Mouse (Mus musculus) gastrocnemius, postnatal 10 days (tissue): ENCODE data around the gene Hdac4. TPM values are rescaled to one million over a fixed set of nuclear protein-coding genes. Genes with fewer than 3 reads are reported as not detected.
A peak's percentile ranks its signal among the peaks of the same experiment; 100 is the strongest.

Source experiments
- DNase-seq: peaks from one replicate; pipeline ENCODE4 v3.0.0; 2021; ENCODE audit warnings: mixed read lengths
- total RNA-seq, 2 experiments: library from RNA; stranded (reverse); gene quantifications; 2 replicates each; pipeline ENCODE4 v1.2.3; 2021

Hdac4 gene
- total RNA-seq, 2 experiments from 2014 or later: 54.9 to 60.0 TPM

DNA sequence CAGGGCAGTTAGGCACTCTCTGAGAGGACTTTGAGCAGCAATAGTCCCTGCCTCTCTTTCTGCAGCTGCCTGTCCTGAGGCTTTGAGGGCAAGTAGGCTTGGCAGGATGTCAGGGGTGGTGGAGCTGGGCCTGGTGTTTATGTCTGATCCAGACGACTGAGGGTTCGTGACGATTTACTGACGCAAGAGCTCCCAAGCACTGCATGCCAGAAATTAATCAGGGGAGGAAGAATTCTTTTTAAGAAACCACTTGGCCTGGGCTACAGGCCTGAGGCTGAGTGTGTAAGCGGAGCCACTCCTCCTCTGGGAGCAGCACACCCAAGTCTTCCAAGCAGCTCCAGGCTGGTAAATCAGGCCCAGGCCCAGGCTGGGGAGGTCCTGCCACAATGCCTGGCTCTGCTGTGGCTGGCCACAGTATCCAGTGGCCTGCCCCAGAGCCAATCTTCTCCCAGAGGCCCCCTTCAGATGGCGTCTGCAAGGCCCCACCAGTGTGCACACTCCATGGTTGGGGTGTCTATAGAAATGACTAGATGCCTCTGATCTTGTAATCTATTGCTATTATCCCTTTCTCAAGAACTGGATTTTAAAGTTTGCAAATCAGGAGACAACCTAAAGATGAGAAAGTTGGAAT, 64.9 kb downstream of the Hdac4 start:
- DNase-seq: peak; percentile 70

DNA sequence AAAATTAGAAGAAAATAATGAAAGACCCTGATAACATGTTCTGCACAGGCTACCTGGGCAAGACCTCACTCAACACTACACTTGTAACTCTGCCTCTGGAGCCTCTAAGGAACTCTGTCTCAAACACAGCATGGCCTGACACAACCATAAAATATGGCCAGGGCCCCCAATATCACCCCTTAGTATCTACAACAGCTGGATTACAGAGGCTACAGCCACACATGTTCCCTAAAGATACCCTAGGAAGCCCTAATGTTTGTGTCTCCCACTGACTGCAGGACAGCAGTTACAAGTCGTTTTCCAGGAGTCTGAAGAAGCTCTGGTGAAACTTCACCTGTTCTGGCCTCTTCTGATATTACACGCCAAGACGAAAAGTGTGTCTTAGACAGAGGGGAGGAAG, 65.7 kb downstream of the Hdac4 start:
- DNase-seq: no peak

DNA sequence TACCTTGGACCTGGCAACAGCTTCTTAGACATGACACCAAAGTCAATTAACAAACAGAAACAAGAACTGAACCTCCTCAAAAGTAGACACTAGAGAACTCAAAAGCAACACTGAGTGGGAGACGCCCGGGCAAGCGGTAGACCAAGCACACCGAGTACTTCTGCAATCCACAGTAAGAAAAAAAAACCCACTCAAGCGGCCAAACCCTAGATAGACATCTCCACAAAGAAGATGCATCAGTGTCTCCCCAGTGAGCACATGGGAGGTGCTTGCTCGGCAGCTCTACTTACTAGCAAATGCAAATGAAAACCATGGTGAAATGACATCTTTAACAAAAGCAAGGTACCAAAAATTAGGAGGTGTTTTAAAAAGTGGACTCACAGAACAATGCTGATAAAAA, 67.7 kb downstream of the Hdac4 start:
- DNase-seq: no peak

DNA sequence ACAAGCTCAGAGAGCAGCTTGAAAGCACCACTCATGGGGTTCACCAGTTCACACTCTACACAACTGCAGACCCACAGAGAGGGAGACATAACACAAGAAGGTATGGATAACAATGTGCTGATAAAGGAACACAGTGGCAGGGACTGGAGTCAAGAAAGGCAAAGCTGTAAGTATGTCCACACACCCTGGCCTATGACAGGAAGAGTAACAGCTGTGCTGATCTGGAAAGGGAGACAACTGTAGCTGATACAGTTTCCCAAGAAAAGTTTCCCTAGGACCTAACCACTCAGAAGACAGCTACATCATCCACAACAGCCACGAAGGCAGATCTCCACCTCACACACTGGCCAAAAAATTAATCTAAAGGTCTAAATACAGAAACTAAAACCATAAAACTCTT, 68.1 kb downstream of the Hdac4 start:
- no peak for DNase-seq

DNA sequence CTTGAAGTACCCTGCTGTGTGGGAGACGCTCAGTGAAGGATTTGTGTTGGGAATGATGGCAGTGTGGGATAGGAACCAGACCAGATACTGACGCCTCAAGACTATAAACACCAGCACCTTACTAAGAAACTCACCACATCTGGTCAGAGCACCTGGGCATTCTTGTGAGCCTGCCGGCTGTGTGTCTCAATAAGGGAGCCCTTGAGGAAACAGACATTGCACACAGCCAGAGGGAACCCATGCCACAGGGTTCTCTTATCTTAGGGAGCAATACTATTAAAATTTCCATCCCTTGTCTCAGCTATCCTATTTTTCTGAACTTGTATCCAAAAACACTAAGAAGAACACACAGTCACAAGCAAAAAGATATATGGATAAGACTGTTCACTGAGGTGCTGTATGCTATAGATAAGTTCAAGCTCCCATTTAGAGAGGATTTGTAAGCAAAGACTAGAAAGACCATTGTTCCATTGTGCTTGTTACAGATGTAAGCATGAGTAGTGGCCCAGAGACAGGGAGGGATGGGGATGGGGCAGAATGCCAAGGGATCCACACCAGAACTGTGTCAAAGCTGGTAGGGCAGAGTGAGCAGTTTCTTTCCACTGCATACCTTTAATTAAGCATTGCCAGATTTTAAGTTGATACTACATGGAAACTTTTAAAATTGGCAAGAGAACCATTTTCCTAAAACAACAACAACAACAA, 70.8 kb downstream of the Hdac4 start:
- DNase-seq: no peak

DNA sequence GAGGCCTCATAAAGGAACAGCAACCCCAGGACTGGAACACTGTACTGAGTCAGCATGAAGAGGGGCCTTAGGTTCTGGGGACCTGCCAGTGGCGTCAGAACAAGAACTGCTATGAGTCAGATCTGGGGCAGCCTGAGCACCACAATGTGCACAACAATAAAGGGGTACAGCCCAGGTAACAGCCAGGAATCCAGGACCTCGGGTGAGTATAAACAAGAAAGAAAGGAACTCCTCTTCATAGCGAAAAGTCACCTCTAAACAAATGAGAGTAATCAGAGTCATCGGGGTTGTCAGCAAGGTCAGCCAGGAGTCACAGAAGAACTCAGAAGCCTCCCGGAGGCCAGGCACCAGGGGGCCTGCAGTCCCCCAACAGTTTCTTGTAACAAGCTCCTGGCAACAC, 76.2 kb downstream of the Hdac4 start:
- no peak for DNase-seq

DNA sequence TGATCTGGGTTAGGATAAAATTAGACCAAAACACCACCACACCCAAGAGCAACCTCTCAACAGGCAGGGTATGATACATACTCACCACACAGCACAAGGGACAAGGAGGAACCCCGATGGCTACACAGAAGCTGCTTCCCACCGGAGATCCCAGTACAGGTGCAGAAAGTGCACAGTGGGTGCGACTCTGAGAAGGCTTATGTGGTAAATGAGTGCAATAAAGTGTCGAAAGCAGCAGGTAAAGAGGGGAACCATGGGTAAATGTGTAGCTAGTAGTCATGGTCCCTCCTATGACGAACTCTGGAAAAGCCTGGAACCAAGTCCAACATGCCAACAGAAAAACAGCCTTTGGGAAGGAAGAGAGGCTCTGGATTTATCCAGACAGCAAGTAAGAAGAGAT, 77.9 kb downstream of the Hdac4 start:
- no peak for DNase-seq

DNA sequence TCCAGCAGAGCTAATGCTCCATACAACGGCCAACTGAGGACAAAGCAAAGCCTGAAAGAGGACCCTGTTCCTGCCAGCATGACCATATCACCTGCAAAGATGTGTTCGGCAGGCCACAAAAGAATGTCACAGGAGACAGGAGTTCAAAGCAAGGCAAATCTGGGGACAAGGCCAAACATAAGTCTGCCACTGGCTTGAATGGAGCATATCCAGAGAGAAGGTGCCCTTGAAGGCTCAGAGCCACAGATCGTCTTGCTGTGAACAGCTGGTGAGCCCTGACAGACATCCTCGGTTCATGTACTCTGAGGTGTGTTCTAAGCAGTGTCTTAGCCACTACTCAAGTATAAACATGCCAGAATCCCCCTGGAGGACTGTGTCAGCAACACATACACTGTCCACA, 79.3 kb downstream of the Hdac4 start:
- no peak for DNase-seq

DNA sequence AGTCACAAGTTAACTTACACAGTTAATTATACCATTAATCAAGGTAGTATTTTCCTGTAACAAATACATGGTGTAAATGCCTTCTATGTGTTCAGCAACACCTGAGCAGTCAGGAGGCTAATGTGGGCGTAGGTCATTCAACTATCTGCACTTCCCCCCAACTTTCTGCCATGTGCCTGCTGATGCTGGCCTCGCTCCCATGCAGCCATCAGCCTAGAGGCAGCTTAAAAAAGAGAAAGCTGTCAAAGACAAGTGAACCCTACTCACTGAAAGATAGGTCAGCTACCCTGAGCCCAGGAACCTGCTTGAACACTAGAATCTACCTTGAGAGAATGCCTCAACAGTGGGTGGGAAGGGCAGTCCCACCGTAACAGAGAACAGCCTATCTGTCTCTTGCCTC, 81.4 kb downstream of the Hdac4 start:
- DNase-seq: no peak

DNA sequence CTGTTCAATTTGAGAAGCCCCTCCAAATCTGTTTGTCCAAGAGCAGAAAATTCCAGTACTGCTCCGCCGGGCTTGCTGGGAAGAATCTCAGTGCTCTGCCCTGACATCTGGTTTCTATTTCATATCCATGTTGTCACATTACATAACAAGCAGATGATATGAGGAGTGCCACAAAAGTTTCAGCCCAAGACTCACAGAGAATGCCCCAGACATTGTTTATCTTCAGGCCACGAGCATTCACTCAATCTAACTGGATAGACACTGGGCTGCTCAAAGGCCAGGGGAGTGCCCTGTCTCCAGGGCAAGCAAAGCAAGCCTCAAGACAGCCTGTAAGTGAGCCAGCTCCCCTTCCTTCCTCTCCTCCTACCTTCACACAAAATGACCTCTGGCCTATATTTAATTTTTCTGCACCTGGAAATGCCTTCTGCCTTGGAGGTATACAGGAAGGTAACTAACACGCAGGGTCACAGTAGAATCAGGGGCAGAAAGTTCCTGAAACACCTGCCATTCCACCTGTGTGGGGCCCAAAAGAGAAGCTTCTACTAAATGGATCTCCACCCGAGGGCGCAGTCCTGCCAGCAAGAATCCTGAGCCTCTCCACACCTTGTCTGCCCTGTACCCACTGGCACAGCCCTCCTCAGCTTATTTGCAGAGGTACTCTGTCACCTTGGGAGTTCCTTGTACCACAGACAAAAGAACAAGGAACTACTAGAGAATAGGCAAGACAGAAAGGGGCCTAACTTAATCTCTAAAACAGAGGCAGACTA, 82.1 kb downstream of the Hdac4 start:
- DNase-seq: no peak

DNA sequence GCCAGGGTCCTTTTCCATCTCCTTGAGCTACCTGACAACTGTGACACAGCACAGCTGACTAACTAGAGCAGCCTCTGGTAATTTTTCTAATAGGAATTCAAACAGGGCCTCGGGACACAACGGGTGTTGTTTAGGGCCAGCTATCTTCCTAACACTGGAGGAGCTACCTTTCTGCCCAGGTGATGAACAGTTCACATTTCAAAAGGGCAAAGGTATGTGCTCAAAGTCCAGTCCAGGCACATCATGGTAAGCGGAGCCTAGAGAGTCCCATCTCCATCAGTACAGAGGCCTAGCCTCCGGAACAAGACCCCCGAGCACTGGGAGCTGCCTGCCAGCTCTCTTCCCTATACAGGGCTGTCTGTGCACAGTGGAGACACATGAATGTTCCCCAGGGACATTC, 82.9 kb downstream of the Hdac4 start:
- DNase-seq: no peak

DNA sequence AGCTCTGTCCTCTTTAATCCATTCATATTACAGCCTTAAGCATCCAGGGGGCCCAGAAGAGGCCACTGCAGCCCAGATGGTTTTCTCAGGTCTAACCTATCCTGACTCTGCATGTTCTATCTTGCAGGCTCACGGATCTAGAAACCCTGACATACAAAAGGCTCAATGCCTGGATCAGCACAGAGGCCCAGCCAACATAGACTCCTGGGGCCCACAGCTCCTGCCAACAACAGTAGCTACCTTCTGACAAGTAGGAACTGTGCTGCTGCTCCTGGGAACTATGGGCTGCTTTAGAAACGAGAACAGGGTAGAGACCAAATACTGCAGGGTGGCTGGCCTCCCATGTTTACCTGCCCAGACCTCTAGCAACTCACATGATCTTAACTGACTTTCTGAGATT, 83.9 kb downstream of the Hdac4 start:
- no peak for DNase-seq

DNA sequence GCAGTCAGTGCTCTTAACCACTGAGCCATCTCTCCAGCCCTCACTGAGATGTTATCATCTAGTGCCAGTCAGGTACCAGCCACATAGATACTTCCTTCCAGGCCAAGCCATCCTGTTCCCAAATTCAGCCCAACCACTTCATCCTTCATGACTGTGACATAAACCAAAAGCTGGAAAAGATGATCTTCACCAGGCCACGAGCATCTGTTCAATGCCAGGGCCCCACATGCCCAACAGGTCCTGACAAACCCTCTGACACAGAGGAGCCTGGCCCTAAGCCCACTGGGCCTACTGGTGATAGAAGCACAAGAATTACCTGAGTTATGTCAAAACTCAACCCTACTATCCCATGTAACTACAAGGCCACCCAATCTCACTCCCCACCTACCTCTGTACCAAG, 84.5 kb downstream of the Hdac4 start:
- DNase-seq: no peak

DNA sequence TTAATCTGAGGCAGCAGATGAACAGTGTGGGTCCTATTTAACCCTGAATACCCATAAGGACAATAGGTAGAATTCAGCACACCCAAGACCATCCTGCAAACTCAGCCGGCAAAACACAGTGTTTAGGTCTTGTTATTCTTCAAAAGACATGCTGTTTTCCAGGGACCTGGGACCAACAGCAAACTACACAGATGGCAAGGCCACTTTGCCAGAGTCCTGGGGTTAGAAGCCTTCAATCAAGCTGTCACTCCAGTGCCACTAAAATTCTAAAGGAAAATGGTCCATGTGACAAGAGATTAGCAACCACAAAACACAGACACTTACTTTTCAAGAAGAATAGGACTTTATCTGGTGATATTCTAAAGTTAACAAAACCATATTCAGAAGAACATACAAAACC, 86.3 kb downstream of the Hdac4 start:
- no peak for DNase-seq

DNA sequence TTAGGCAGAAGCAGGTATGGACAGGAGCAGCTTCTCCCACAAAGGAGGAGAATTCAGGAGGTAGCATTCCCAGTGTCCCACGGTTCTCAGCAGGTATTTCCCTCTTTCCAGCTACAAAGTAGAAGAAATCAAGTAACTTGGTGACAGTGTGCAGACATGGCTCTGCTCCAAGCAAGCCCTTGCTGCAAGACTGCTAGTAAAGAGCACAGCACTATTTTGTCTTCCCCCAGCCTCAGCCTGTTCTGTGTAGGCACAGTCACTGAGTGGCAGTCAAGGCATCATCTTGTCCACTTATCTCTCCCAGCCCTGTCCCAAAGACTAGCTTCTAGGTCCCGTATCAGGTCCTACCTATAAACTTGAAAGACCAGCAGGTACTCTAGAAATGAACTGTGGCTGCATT, 86.9 kb downstream of the Hdac4 start:
- DNase-seq: no peak

DNA sequence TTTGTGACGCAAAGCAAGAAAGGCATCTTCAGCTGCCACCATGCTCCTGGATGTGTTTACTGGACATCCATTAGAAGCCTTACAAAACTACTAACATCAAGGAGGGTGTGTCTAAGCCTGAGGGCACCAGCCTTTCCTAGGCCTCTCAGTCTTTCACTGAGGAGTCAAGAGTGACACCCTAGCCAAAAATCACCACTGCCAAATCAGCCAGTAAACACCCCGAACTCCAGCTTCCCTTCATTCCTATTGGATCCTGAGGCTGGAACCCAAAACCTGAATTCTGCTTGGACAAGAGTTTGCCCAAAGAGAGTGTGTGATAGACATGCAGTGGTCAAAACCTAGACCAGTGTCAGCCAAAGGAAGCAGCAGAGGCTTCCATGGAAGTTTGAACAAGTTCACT, 87.5 kb downstream of the Hdac4 start:
- no peak for DNase-seq

DNA sequence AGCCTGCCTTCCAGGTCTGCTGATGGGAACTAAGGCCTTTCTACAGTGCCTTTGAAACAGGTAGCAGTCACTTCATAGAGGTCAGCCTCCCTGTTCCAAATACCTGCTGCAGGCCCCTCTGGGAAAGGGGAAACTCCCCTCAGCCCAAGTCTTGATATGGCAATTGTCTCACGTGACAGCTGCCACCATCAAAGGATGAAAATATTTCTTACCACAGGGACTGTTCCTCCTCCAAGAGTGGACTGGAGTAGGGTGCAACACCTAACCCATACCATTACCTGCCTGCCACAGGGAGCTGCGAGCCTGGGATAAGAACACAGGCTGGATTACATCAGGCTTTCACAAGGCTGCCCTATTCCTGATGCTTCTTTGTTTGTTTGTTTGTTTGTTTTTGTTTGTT, 88.0 kb downstream of the Hdac4 start:
- DNase-seq: no peak

DNA sequence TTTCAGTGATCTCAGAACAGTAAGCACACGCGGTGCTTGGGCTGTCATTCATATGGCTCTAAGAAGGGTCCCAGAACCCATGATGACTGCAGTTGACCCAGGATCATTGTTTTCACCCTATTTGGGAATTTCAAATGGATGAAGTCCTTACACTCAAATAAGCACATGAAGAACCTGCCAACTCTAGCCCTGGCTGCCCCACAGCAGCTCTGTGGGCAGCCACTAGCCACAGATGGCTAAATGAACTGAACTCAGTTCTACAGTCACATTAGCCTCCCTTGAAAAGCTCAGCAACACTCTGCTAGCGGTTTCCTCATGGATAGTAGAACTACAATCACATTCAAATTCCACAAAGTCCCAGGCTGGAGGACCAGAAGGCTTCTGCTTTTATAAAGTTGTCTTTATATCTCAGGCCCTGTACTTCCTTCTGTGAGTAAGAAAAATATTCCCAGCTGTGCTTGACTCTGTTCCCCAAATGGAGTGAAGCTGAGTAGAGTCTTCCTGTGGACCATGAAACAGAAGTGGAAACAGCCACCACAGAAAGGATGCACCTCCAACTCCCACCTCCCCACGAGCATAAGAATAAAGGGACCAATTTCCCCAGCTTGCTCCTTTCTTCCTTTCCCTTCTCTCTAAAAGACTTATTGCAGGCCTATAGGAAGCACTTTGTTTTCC, 88.9 kb downstream of the Hdac4 start:
- DNase-seq: no peak

DNA sequence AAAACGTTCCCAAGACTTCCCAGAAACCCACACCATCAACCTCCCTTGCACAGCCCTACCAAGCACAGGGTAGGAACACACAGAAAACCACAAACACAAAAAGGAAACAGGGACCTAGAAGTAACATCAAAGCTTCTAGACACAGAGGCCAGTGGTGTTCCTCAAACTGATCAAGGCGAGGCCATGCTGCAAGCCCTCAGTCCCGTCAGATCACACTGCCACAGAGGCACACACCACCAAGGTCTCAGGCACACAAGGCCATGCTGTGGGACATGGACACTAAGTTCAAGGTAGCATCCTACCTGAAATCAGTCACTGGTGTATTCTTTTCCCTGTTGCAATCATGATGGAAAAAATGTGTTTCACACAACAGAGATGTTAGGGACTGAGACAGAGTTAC, 90.8 kb downstream of the Hdac4 start:
- DNase-seq: no peak

DNA sequence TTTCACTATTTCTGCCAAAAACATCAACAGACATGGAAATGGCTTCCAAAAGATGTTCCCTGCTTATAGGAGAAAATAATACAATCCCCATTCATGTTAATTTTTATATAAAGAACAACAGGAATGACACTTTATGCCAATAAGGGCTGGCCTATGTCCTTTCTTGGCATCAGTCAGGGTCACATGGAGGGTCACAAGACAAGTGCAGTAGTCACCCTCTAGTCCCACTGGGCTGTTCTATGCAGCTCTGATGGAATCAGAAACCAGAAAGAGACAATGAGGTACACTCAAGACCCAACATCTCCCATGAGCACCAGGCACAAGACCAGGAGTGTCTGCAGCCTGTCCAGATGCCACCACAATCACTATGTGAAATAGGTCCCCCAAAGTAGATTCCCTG, 91.5 kb downstream of the Hdac4 start:
- DNase-seq: no peak

DNA sequence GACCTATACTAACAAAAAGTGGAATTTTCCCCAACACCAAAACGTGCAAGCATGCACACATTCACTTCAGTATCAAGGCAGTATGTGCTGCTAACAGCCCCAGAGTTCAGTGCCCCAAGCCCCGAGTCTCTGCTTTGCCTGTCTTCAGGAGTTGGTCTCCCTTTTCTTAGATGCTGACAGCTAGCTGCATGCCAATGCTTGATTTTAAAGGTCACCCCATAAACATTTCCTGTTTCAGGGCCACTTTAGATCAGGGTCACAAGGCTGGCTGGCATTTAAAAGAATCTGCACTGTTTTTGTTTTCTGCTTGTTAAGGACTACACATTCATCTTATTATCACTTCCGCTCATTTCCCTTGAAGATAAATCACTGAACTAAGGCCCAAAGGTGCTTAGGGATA, 92.1 kb downstream of the Hdac4 start:
- no peak for DNase-seq

DNA sequence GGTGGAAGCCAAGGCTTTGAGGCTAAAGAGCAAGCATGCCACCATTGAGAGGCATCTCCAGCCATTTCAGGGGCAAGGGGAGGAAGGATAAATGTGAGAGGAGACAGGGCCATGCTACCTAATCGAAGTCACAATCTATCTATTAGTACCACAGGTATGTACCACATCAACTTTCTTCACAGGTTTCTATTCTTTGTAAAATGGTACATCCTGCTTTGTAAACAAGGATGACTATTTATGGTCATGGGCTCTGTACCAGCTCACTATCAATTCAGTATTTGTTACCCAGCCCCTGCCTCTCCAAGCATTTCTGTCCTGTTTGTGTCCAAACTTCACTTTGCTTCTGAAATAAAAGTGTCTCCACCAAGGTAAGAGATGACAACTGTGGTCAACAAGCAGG, 92.7 kb downstream of the Hdac4 start:
- no peak for DNase-seq

DNA sequence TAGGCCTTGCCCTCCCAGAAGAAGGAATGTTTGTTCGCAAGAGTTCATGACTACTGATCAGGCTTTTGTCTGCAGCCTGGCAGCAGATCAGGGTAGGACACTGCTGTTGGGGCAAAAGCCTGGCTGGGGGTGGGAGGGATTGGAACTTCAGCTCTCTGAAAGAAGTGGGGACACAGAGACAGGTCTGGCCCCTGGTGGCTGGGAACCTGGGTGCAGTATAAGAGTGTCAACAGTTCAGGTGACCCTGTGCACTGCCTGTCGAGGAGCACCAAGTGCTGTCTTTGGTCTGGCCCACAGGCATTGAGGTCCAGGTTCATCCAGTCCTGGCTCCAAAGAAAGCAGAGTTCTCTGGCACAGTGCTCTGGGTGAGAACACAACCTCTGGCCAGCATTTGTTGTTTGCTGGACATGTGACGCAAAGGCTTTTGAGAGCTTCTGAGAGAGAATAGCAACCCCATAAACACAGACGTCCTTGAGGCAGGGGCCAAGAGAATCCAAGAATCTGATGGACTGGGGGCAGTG, 95.1 kb downstream of the Hdac4 start:
- DNase-seq: peak; percentile 23
